ENCODE assay signal across 18 mouse cellular contexts in genomic region chr1:129713571-129713970, GRCm38 (mm10).
"Had no signal": no experiment of that assay in that cellular context is flagged by ENCODE, and none has a peak within 500 bp of the region (broad histone marks: within the 10 kb centered on the region; RNA-seq: fewer than 3 reads in every experiment).

No protein-coding gene starts in this region.

- H3K36me3 ChIP-seq: lung, embryonic 15.5 days; midbrain, embryonic 13.5 days; midbrain, embryonic 15.5 days; neural tube, embryonic 12.5 days; stomach, embryonic 15.5 days had no signal

- H3K27ac ChIP-seq: lung, embryonic 15.5 days; macrophage; midbrain, embryonic 13.5 days; midbrain, embryonic 15.5 days; neural tube, embryonic 12.5 days; stomach, embryonic 15.5 days; stomach, postnatal 0 days had no signal

- DNase-seq: liver, postnatal 0 days; lung, adult 2 months; lung, postnatal 14 days; lung, postnatal 36 days; right cerebral cortex, postnatal 14 days; thymus, adult 18-20 months; thymus, postnatal 14 days; thymus, postnatal 36 days had no signal

- ATAC-seq: liver, postnatal 0 days; lung, postnatal 0 days; midbrain, embryonic 13.5 days; midbrain, embryonic 15.5 days had no signal

- H3K4me3 ChIP-seq: lung, embryonic 15.5 days; megakaryocyte, embryonic 14.5 days; midbrain, embryonic 13.5 days; midbrain, embryonic 15.5 days; neural tube, embryonic 12.5 days; stomach, embryonic 15.5 days had no signal

- H3K27me3 ChIP-seq: lung, embryonic 15.5 days; megakaryocyte, embryonic 14.5 days; midbrain, embryonic 13.5 days; midbrain, embryonic 15.5 days; neural tube, embryonic 12.5 days; stomach, embryonic 15.5 days had no signal

- H3K9ac ChIP-seq: liver, postnatal 0 days; lung, embryonic 15.5 days; midbrain, embryonic 13.5 days; midbrain, embryonic 15.5 days; neural tube, embryonic 12.5 days; stomach, embryonic 15.5 days had no signal

- H3K4me2 ChIP-seq: lung, embryonic 15.5 days; midbrain, embryonic 11.5 days; midbrain, embryonic 13.5 days; midbrain, embryonic 15.5 days; neural tube, embryonic 12.5 days; stomach, embryonic 15.5 days had no signal

- H3K9me3 ChIP-seq: lung, embryonic 15.5 days; megakaryocyte, embryonic 14.5 days; midbrain, embryonic 13.5 days; midbrain, embryonic 15.5 days; neural tube, embryonic 12.5 days; stomach, embryonic 15.5 days had no signal

- H3K4me1 ChIP-seq: lung, embryonic 15.5 days; megakaryocyte, embryonic 14.5 days; midbrain, embryonic 13.5 days; midbrain, embryonic 15.5 days; neural tube, embryonic 12.5 days; stomach, embryonic 15.5 days had no signal
